Mouse (Mus musculus): Measurements from ENCODE around the gene Nt5c3.

The Nt5c3 gene

GRCm38 (mm10) chr6:56834769-56835168 is 89.0 kb downstream of the Nt5c3 start:
- DNase-seq, result no peak

- DNase-seq, result no peak
These were observed 90.9 kb downstream of the Nt5c3 start for GRCm38 (mm10) chr6:56832830-56833229.

- no peak for DNase-seq
These were observed 91.3 kb downstream of the Nt5c3 start for GRCm38 (mm10) chr6:56832407-56832796.
